Mouse (Mus musculus) liver, embryonic 14.5 days (tissue): ENCODE results near the gene Rapgefl1.

ENCODE experiments used
- CTCF ChIP-seq: IDR thresholded peaks from 2 replicates; pipeline ENCODE4 v1.5.1; 2016; ENCODE audit warnings: antibody characterized with exemption, low read depth, control low read depth
- EP300 ChIP-seq: IDR thresholded peaks from 2 replicates; pipeline ENCODE4 v1.6.1; 2016; ENCODE audit warnings: antibody characterized with exemption, low read depth

GRCm38 (mm10) chr11:98787691-98788090, 48.9 kb upstream of the Rapgefl1 start:
- no peak for TF ChIP-seq EP300
- TF ChIP-seq CTCF: peak; percentile 68
